8 mouse cellular contexts compared by ENCODE assay signal in the genomic region with DNA sequence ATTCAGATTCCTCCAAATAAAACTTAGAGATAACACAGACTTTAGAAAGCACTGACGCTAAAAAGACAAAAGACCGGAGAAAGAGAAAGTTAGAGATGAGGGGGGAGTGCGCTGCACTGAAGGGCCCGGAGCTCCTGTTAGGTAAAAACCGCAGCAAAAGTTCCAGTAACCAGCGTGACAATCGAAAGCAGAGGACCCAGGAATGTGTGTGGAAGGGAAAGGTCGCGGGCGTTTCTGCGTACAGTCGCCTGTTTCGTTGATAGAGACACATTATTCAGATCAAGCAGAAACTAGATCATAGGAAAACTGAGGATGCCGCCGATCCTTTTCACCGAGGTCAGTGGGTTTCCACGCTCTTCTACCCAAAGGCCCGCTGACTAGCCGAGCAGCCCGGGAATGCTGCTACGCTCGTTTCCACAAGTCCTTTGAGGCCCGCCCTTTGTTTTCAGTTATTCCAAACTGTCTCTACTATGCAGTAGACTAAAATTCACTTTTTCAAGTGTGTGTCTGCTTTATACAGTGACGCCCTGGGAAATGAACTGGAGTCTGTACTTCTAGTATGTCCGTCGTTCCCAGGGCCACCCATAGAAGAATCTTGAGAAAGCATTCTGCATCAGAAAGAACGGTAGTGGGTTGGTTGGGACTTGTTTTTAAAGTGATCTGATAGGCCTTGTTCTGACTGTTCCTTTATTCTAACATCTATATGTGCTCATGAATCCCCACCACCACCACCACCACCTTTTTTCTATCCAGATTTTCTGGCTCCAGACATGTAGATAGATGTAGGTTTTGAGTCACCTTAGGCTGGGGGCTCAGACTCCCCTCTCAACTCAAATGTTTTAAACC. TPM values are rescaled to one million over a fixed set of nuclear protein-coding genes. Genes with fewer than 3 reads are reported as not detected.
DNase-seq lines count a peak whose midpoint lies in the region; ATAC-seq and TF ChIP-seq lines count a peak whose summit lies in the region.

No protein-coding gene starts in this region.

- peak overlapping the region; percentile 82 for H3K9ac ChIP-seq in heart, embryonic 14.5 days (ENCODE audit: low read length)

- no peaks in the 10 kb centered on the region; the same call in 1 of the 2 replicates for H3K79me2 ChIP-seq in macrophage (ENCODE audit: inconsistent target)

- H3K4me3 ChIP-seq in E14TG2a.4 (replicated peaks; ENCODE audit: low read length): peak overlapping the region; percentile 79
- peak overlapping the region; percentile 59 for H3K4me3 ChIP-seq in cortical plate, adult 2 months (ENCODE audit: insufficient read depth, low read length)
- H3K4me3 ChIP-seq in heart, embryonic 14.5 days (ENCODE audit: control insufficient read depth in 1 of 2, insufficient read depth in 1 of 2, low read depth in 1 of 2, low read length in 2 of 2): peak overlapping the region; percentile 54 to 58
- peak overlapping the region; percentile 51 for H3K4me3 ChIP-seq in macrophage (ENCODE audit: inconsistent target)

- H3K36me3 ChIP-seq in E14TG2a.4 (ENCODE audit: insufficient read depth, low read length) (no peaks in the 10 kb centered on the region), macrophage (ENCODE audit: inconsistent target) (no peaks in the 10 kb centered on the region)
- H3K36me3 ChIP-seq in heart, embryonic 14.5 days (ENCODE audit: control insufficient read depth, insufficient read depth, low read length): no peaks in the 10 kb centered on the region

- H3K4me1 ChIP-seq in E14TG2a.4 (replicated peaks; ENCODE audit: low read depth, low read length): peaks cover 55% of the 10 kb centered on the region
- peaks cover 3% of the 10 kb centered on the region; the same call in 1 of the 2 replicates for H3K4me1 ChIP-seq in cortical plate, adult 2 months (ENCODE audit: control insufficient read depth, insufficient read depth, low read length)
- peaks cover 13 to 19% of the 10 kb centered on the region in 2 experiments for H3K4me1 ChIP-seq in heart, embryonic 14.5 days (ENCODE audit: control insufficient read depth in 2 of 2, insufficient read depth in 2 of 2, low read length in 2 of 2)

- no peaks in the 10 kb centered on the region for H3K9me3 ChIP-seq in E14TG2a.4 (ENCODE audit: low read length)
- H3K9me3 ChIP-seq in heart, embryonic 14.5 days (ENCODE audit: control insufficient read depth, low read length): no peaks in the 10 kb centered on the region

- WGBS in heart, embryonic 14.5 days: 8% methylated on average over 27 of the region's 27 CpGs
- 3% methylated on average over 25 of the region's 27 CpGs for WGBS in macrophage (ENCODE audit: missing documents)

- no peaks in the 10 kb centered on the region for H3K27me3 ChIP-seq in E14TG2a.4 (ENCODE audit: insufficient read depth, low read length)
- no peaks in the 10 kb centered on the region for H3K27me3 ChIP-seq in heart, embryonic 14.5 days (ENCODE audit: control insufficient read depth, insufficient read depth, low read length)

- peak overlapping the region; percentile 85 for H3K27ac ChIP-seq in cortical plate, adult 2 months (ENCODE audit: insufficient read depth, low read length)
- H3K27ac ChIP-seq in heart, embryonic 14.5 days (replicated peaks in 1 of 2; ENCODE audit: control insufficient read depth in 1 of 2, insufficient read depth in 1 of 2, low read depth in 2 of 2, low read length in 2 of 2): peak overlapping the region; percentile 97 to 99
- peak overlapping the region; percentile 95 for H3K27ac ChIP-seq in macrophage

- ATAC-seq in heart, embryonic 14.5 days (ENCODE audit: insufficient number of reproducible peaks, insufficient read depth, low FRiP score, low read depth): no peak

- peak overlapping the region; percentile 71 for H3K4me2 ChIP-seq in heart, embryonic 14.5 days (ENCODE audit: low read length)

- no peak for TF ChIP-seq CTCF in E14TG2a.4 (conservative IDR thresholded peaks at IDR 0.05; ENCODE audit: low read length)
- no peak for TF ChIP-seq CTCF in cortical plate, adult 2 months (IDR thresholded peaks at IDR 0.05; ENCODE audit: extremely low read depth, insufficient read depth, low read length)

- peak; percentile 48 to 64 for DNase-seq in adrenal gland, adult 18-20 months (ENCODE audit: low spot score in 2 of 2)
- DNase-seq in adrenal gland, postnatal 4 days (ENCODE audit: low spot score in 2 of 2): no peak
- DNase-seq in kidney, postnatal 14 days: peak; percentile 65
- peak; percentile 54 to 81 for DNase-seq in spleen, postnatal 4 days (ENCODE audit: low spot score in 2 of 2)

- no peak for TF ChIP-seq POLR2A in cortical plate, adult 2 months (IDR thresholded peaks at IDR 0.05; ENCODE audit: extremely low read depth, insufficient read depth, low read length)

RNA-seq across cellular contexts. Expression of a gene that starts 0.7 kb away (rescaled TPM):
- 10 to 100 TPM; 21.2 to 22.1 TPM for total RNA-seq in adrenal gland, adult 18-20 months (2021)
- total RNA-seq in adrenal gland, postnatal 4 days (2021): 100 to 1,000 TPM in 1 of 2 experiments, 10 to 100 TPM in 1; 97.3 to 110 TPM
- polyA plus RNA-seq in cortical plate, adult 2 months (2012; rRNA removed): 3.1 and 3.6 TPM in 2 replicates
- polyA plus RNA-seq in heart, embryonic 14.5 days (2014; fragmentation: Nextera tagmentation; extraction: Ambion mirVana): 3.4 and 5.0 TPM in 2 replicates
- 10 to 100 TPM in 7 of 26 experiments, 1 to 10 TPM in 19; 1.6 to 32.3 (median 3.5) TPM for total RNA-seq in macrophage (2018; cell fraction: chromatin; rRNA removed)
- total RNA-seq in macrophage (2018; cell fraction: cytosol; rRNA removed): 10 to 100 TPM in 8 of 26 experiments, 1 to 10 TPM in 18; 2.0 to 18.5 (median 6.1) TPM
- total RNA-seq in macrophage (2018; cell fraction: nucleus; rRNA removed): 10 to 100 TPM in 10 of 26 experiments, 1 to 10 TPM in 16; 2.0 to 52.7 (median 8.6) TPM
- polyA plus RNA-seq in macrophage (2018): 0.30 to 0.62 TPM in 2 of 3 replicates, not detected in the other

RNA-seq across cellular contexts. Expression of a gene that starts 4.7 kb away (rescaled TPM):
- 10 to 100 TPM; 37.9 to 43.2 TPM for total RNA-seq in adrenal gland, adult 18-20 months (2021)
- total RNA-seq in adrenal gland, postnatal 4 days (2021): 1,000 to 10,000 TPM in 1 of 2 experiments, 100 to 1,000 TPM in 1; 924 to 1,090 TPM
- polyA plus RNA-seq in cortical plate, adult 2 months (2012; rRNA removed): 3.3 and 9.5 TPM in 2 replicates
- 26.9 and 32.0 TPM in 2 replicates for polyA plus RNA-seq in heart, embryonic 14.5 days (2014; fragmentation: Nextera tagmentation; extraction: Ambion mirVana)
- total RNA-seq in macrophage (2018; cell fraction: chromatin; rRNA removed): 10 to 100 TPM in 13 of 26 experiments, 1 to 10 TPM in 10, not detected in 3; 1.8 to 70.3 (median 11.4) TPM
- total RNA-seq in macrophage (2018; cell fraction: cytosol; rRNA removed): 100 to 1,000 TPM in 2 of 26 experiments, 10 to 100 TPM in 23, 1 to 10 TPM in 1; 3.3 to 121 (median 38.4) TPM
- total RNA-seq in macrophage (2018; cell fraction: nucleus; rRNA removed): 10 to 100 TPM in 16 of 26 experiments, 1 to 10 TPM in 10; 2.0 to 65.6 (median 12.7) TPM
- not detected in 3 replicates for polyA plus RNA-seq in macrophage (2018)

RNA-seq across cellular contexts. Expression of a gene that starts 5.8 kb away (rescaled TPM):
- total RNA-seq in adrenal gland, adult 18-20 months (2021): 10 to 100 TPM; 52.7 to 54.1 TPM
- total RNA-seq in adrenal gland, postnatal 4 days (2021): 100 to 1,000 TPM; 801 to 997 TPM
- polyA plus RNA-seq in cortical plate, adult 2 months (2012; rRNA removed): 3.7 and 6.7 TPM in 2 replicates
- polyA plus RNA-seq in heart, embryonic 14.5 days (2014; fragmentation: Nextera tagmentation; extraction: Ambion mirVana): 4.0 and 7.9 TPM in 2 replicates
- total RNA-seq in macrophage (2018; cell fraction: chromatin; rRNA removed): 10 to 100 TPM in 12 of 26 experiments, 1 to 10 TPM in 4, not detected in 10; 4.5 to 55.2 (median 15.6) TPM
- total RNA-seq in macrophage (2018; cell fraction: cytosol; rRNA removed): 10 to 100 TPM in 25 of 26 experiments, 1 to 10 TPM in 1; 4.5 to 64.0 (median 22.6) TPM
- 10 to 100 TPM in 12 of 26 experiments, 1 to 10 TPM in 11, not detected in 3; 3.3 to 98.4 (median 11.5) TPM for total RNA-seq in macrophage (2018; cell fraction: nucleus; rRNA removed)
- not detected in 3 replicates for polyA plus RNA-seq in macrophage (2018)

RNA-seq across cellular contexts. Expression of a gene that starts 17.3 kb away (rescaled TPM):
- total RNA-seq in adrenal gland, adult 18-20 months (2021): not detected
- total RNA-seq in adrenal gland, postnatal 4 days (2021): 1 to 10 TPM in 1 of 2 experiments, under 1 TPM in 1; 0.98 to 1.6 TPM
- polyA plus RNA-seq in cortical plate, adult 2 months (2012; rRNA removed): not detected in 2 replicates
- polyA plus RNA-seq in heart, embryonic 14.5 days (2014; fragmentation: Nextera tagmentation; extraction: Ambion mirVana): 1.2 TPM in 1 of 2 replicates, not detected in the other
- not detected for total RNA-seq in macrophage (2018; cell fraction: chromatin; rRNA removed)
- total RNA-seq in macrophage (2018; cell fraction: cytosol; rRNA removed): 10 to 100 TPM in 4 of 26 experiments, 1 to 10 TPM in 20, under 1 TPM in 2; 0.26 to 13.9 (median 5.0) TPM
- total RNA-seq in macrophage (2018; cell fraction: nucleus; rRNA removed): 1 to 10 TPM in 4 of 26 experiments, under 1 TPM in 2, not detected in 20; 0.60 to 8.0 (median 2.2) TPM
- polyA plus RNA-seq in macrophage (2018): 1.7 to 8.5 TPM (median 4.8 TPM) in 3 replicates

RNA-seq across cellular contexts. Expression of a gene that starts 18.5 kb away (rescaled TPM):
- total RNA-seq in adrenal gland, adult 18-20 months (2021): 1 to 10 TPM; 7.7 to 9.6 TPM
- 10 to 100 TPM; 34.3 to 35.1 TPM for total RNA-seq in adrenal gland, postnatal 4 days (2021)
- polyA plus RNA-seq in cortical plate, adult 2 months (2012; rRNA removed): 137 and 156 TPM in 2 replicates
- 22.5 and 26.3 TPM in 2 replicates for polyA plus RNA-seq in heart, embryonic 14.5 days (2014; fragmentation: Nextera tagmentation; extraction: Ambion mirVana)
- total RNA-seq in macrophage (2018; cell fraction: chromatin; rRNA removed): 10 to 100 TPM in 9 of 26 experiments, 1 to 10 TPM in 12, not detected in 5; 2.2 to 49.3 (median 9.8) TPM
- total RNA-seq in macrophage (2018; cell fraction: cytosol; rRNA removed): 100 to 1,000 TPM in 4 of 26 experiments, 10 to 100 TPM in 22; 24.8 to 148 (median 55.9) TPM
- total RNA-seq in macrophage (2018; cell fraction: nucleus; rRNA removed): 10 to 100 TPM in 20 of 26 experiments, 1 to 10 TPM in 5, not detected in 1; 2.6 to 72.1 (median 24.1) TPM
- polyA plus RNA-seq in macrophage (2018): 24.8 to 42.2 TPM (median 31.8 TPM) in 3 replicates

Comparison
In these comparisons a context has a peak if more than half of its experiments do, and no peak if none do; other contexts are left out.
1. DNase-seq: peak in adrenal gland, adult 18-20 months (2 of 2), kidney, postnatal 14 days (single experiment) and spleen, postnatal 4 days (2 of 2); none in adrenal gland, postnatal 4 days (0 of 2).
2. Peak in every context shown above with its lines, with median percentiles within 50 percentile points of each other: H3K4me3 ChIP-seq and H3K27ac ChIP-seq.